In the genomic region with DNA sequence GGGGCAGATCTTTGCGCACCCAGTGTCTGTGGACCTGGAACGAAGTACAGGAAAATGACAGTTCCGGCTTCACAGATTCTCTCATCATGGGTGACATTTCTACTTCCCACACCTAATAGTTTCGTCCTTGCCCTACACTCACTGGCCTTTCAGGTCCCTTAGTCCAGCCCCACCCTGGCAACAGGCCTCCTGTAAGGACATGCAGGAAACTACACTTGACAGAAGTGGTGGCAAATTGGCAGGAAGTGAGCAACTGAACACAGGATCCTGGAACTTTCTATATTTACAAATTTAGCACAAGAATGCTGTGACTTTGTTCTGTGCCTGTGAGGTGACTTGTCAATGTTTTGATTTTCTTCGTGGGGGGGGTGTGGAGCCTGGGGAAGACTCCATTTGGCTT, we compare ENCODE assay signal across 10 mouse cellular contexts. TPM values are rescaled to one million over a fixed set of nuclear protein-coding genes. Genes with fewer than 3 reads are reported as not detected.
DNase-seq lines count a peak whose midpoint lies in the region; ATAC-seq lines count a peak whose summit lies in the region.
"Had no signal": no experiment of that assay in that cellular context is flagged by ENCODE, and none has a peak within 500 bp of the region (broad histone marks: within the 10 kb centered on the region; RNA-seq: fewer than 3 reads in every experiment).

No protein-coding gene starts in this region.

- ATAC-seq in cerebellum, adult (ENCODE audit: insufficient number of reproducible peaks, low FRiP score, low TSS enrichment) = no peak
- ATAC-seq in midbrain, embryonic 14.5 days (ENCODE audit: low FRiP score, low TSS enrichment) = no peak

- DNase-seq in adrenal gland, adult 8-10 months = peak; percentile 3
- DNase-seq in adrenal gland, postnatal 25 days = peak; percentile 5
- peak; percentile 36 for DNase-seq in kidney, postnatal 10 days
- peak; percentile 52 for DNase-seq in lung, postnatal 25 days (ENCODE audit: low spot score)
- no peak for DNase-seq in cerebellum, postnatal 14 days
- DNase-seq in cerebellum, adult 18-20 months = no peak
- no peak for DNase-seq in midbrain, embryonic 14.5 days

- no peaks in the 10 kb centered on the region for H3K27me3 ChIP-seq in midbrain, embryonic 14.5 days (ENCODE audit: control insufficient read depth, insufficient read depth, low read length)

- H3K4me1 ChIP-seq in midbrain, embryonic 14.5 days (ENCODE audit: control insufficient read depth, insufficient read depth, low read length) = no peaks in the 10 kb centered on the region

- H3K9me3 ChIP-seq in midbrain, embryonic 14.5 days (ENCODE audit: control insufficient read depth, low read length) = no peaks in the 10 kb centered on the region

- H3K36me3 ChIP-seq in midbrain, embryonic 14.5 days (ENCODE audit: control insufficient read depth, insufficient read depth, low read length) = no peaks in the 10 kb centered on the region

- 91% methylated on average over 5 of the region's 5 CpGs for WGBS in midbrain, embryonic 14.5 days

- no peak overlapping the region for H3K27ac ChIP-seq in midbrain, embryonic 14.5 days (replicated peaks; ENCODE audit: low read depth, low read length)
- H3K27ac ChIP-seq: layer of hippocampus, adult 2 months; macrophage had no signal

- no peak overlapping the region for H3K9ac ChIP-seq in midbrain, embryonic 14.5 days (replicated peaks; ENCODE audit: low read length)

- H3K4me3 ChIP-seq in midbrain, embryonic 14.5 days (replicated peaks; ENCODE audit: low read depth, low read length) = no peak overlapping the region
- H3K4me3 ChIP-seq: layer of hippocampus, adult 2 months had no signal

- no peak overlapping the region for H3K4me2 ChIP-seq in midbrain, embryonic 14.5 days (ENCODE audit: low read length)

RNA-seq across cellular contexts. Expression of gene Hs3st1, which starts 40.1 kb away (rescaled TPM):
- 10 to 100 TPM in 3 of 4 experiments, 1 to 10 TPM in 1; 7.9 to 26.0 (median 12.5) TPM for total RNA-seq in adrenal gland, adult 8-10 months (2022)
- total RNA-seq in adrenal gland, postnatal 25 days (2021) = 30.4 and 36.1 TPM in 2 replicates
- polyA plus RNA-seq in midbrain, embryonic 14.5 days (2014; fragmentation: Nextera tagmentation; extraction: Ambion mirVana) = 25.4 and 30.8 TPM in 2 replicates

Comparison
In these comparisons a context has a peak if more than half of its experiments do, and no peak if none do; other contexts are left out.
1. DNase-seq: peak in adrenal gland, adult 8-10 months (single experiment), adrenal gland, postnatal 25 days (single experiment), kidney, postnatal 10 days (single experiment) and lung, postnatal 25 days (single experiment); none in cerebellum, postnatal 14 days (0 of 2), cerebellum, adult 18-20 months (0 of 2) and midbrain, embryonic 14.5 days (single experiment).